Mouse (Mus musculus): ENCODE measurements at regions not wholly inside any gene's neighbourhood (a gene's known extent, or its start where the extent isn't known, plus 50 kb on each side); places are given as distances from the start of the nearest gene placed in this dataset.

GRCm38 (mm10) chr2:48718261-48718660 lies 95.6 kb upstream of the Acvr2a start:
- DNase-seq (ENCODE audit: low read depth, low spot score) = peak; percentile 9

- DNase-seq (ENCODE audit: low read depth, low spot score) = peak; percentile 69
Observed at GRCm38 (mm10) chr2:48730780-48731179, 83.1 kb upstream of the Acvr2a start.

GRCm38 (mm10) chr2:48733936-48734335 lies 80.0 kb upstream of the Acvr2a start:
- no peak for DNase-seq (ENCODE audit: low read depth, low spot score)

- no peak for DNase-seq (ENCODE audit: low read depth, low spot score)
Observed at GRCm38 (mm10) chr2:48734521-48734920, 79.4 kb upstream of the Acvr2a start.

- peak; percentile 51 for DNase-seq (ENCODE audit: low read depth, low spot score)
Observed at GRCm38 (mm10) chr2:48736312-48736711, 77.6 kb upstream of the Acvr2a start.
